Mouse (Mus musculus): ENCODE measurements around the gene Eid2b. TPM values are rescaled to one million over a fixed set of nuclear protein-coding genes. Genes with fewer than 3 reads are reported as not detected.

Eid2b gene
- polyA plus RNA-seq, 1 experiment from 2014 or later = 19.7 TPM

DNA sequence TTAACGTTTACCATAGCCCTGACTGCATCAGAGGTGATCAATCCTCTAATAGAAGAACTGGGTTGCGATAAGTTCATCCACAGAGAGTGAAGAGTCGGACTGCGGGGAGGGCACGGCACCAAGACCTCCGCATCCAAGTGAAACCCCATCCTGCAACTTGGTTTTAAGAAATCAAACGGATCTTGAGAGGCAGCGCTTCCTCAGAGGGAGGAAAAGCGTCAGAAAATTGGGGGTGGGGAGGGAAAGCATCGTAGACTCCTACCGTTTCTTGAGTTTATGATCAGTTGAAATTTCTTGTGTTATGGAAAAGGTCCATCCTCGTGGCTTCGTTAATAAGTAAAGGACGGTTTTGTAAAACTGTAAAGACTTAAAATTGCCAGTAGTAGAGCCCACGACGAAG is 9.0 kb upstream of the Eid2b start:
- no peak for ATAC-seq (ENCODE audit: insufficient number of reproducible peaks, insufficient read depth, low FRiP score, low TSS enrichment, low read depth)
- 29% methylated on average over 16 of the region's 16 CpGs for WGBS

DNA sequence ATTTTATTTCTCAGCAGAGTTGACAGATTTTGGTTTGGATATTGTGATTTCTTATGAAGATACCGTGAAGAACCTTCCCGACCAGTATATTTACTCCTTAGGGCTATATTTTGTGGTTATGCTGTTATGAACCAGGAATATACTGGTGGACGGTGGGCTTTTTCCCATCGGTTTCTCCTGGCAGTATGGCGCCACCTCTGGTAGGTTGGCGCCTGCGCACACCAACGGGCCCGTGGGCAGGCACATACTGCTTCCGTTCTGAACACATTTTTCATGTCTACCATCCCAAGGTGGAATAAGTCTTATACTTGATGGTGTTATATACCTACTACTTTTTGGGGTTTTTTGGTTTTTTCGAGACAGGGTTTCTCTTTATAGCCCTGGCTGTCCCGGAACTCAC is 8.2 kb upstream of the Eid2b start:
- Histone ChIP-seq H3K4me3 (no peak overlapping the region), H3K9ac (no peak overlapping the region), H3K4me2 (peak overlapping the region; percentile 71; the same call in 1 of the 2 replicates), H3K27me3 (no peaks in the 10 kb centered on the region), H3K27ac (no peak overlapping the region), H3K9me3 (no peaks in the 10 kb centered on the region), H3K36me3 (peaks cover 39% of the 10 kb centered on the region), H3K4me1 (peaks cover 5% of the 10 kb centered on the region)
- 94% methylated on average over 12 of the region's 12 CpGs for WGBS
- no peak for ATAC-seq (ENCODE audit: insufficient number of reproducible peaks, insufficient read depth, low FRiP score, low TSS enrichment, low read depth)

More for the DNA sequence above, 9.0 kb upstream of the Eid2b start:
- peak overlapping the region; percentile 99 for H3K9ac ChIP-seq
- H3K4me1 ChIP-seq = peaks cover 5% of the 10 kb centered on the region
- peak overlapping the region; percentile 97 for H3K4me3 ChIP-seq
- peak overlapping the region; percentile 71 for H3K4me2 ChIP-seq
- H3K27me3 ChIP-seq = no peaks in the 10 kb centered on the region
- no peaks in the 10 kb centered on the region for H3K9me3 ChIP-seq
- peak overlapping the region; percentile 91 for H3K27ac ChIP-seq
- peaks cover 36% of the 10 kb centered on the region for H3K36me3 ChIP-seq

- ATAC-seq (ENCODE audit: insufficient number of reproducible peaks, insufficient read depth, low FRiP score, low TSS enrichment, low read depth) = no peak
- no peak overlapping the region for H3K4me2 ChIP-seq
- WGBS = 69% methylated on average over 3 of the region's 3 CpGs
- H3K4me1 ChIP-seq = peaks cover 5% of the 10 kb centered on the region
- no peaks in the 10 kb centered on the region for H3K9me3 ChIP-seq
- no peak overlapping the region for H3K4me3 ChIP-seq
- no peak overlapping the region for H3K9ac ChIP-seq
- H3K27me3 ChIP-seq = no peaks in the 10 kb centered on the region
- peaks cover 39% of the 10 kb centered on the region for H3K36me3 ChIP-seq
- H3K27ac ChIP-seq = no peak overlapping the region
Observed at GRCm38 (mm10) chr7:28271761-28272160, 5.8 kb upstream of the Eid2b start.

- no peak overlapping the region for H3K27ac ChIP-seq
- H3K4me3 ChIP-seq = peak overlapping the region; percentile 72; the same call in 1 of the 2 replicates
- H3K4me2 ChIP-seq = no peak overlapping the region
- peaks cover 9% of the 10 kb centered on the region for H3K4me1 ChIP-seq
- no peaks in the 10 kb centered on the region for H3K9me3 ChIP-seq
- peaks cover 17% of the 10 kb centered on the region for H3K36me3 ChIP-seq
- 58% methylated on average over 8 of the region's 8 CpGs for WGBS
- H3K27me3 ChIP-seq = no peaks in the 10 kb centered on the region
- 0 out of 2 replicates have a peak, but pooled peaks have one; percentile 1 for ATAC-seq (ENCODE audit: insufficient number of reproducible peaks, insufficient read depth, low FRiP score, low TSS enrichment, low read depth)
- H3K9ac ChIP-seq = no peak overlapping the region
Observed at GRCm38 (mm10) chr7:28277237-28277614, 313 bp upstream of the Eid2b start.

- Histone ChIP-seq H3K9me3 (no peaks in the 10 kb centered on the region), H3K4me1 (peaks cover 9% of the 10 kb centered on the region), H3K36me3 (peaks cover 6% of the 10 kb centered on the region), H3K9ac (peak overlapping the region; percentile 92), H3K27ac (no peak overlapping the region), H3K27me3 (no peaks in the 10 kb centered on the region), H3K4me2 (peak overlapping the region; percentile 87), H3K4me3 (peak overlapping the region; percentile 72)
- no peak for ATAC-seq (ENCODE audit: insufficient number of reproducible peaks, insufficient read depth, low FRiP score, low TSS enrichment, low read depth)
- WGBS = 83% methylated on average over 7 of the region's 7 CpGs
Observed at GRCm38 (mm10) chr7:28278279-28278652, 727 bp downstream of the Eid2b start.

GRCm38 (mm10) chr7:28280630-28281029 is 3.1 kb downstream of the Eid2b start:
- ATAC-seq (ENCODE audit: insufficient number of reproducible peaks, insufficient read depth, low FRiP score, low TSS enrichment, low read depth) = no peak
- no peak overlapping the region for H3K4me2 ChIP-seq
- no peaks in the 10 kb centered on the region for H3K9me3 ChIP-seq
- H3K27me3 ChIP-seq = no peaks in the 10 kb centered on the region
- no peak overlapping the region for H3K4me3 ChIP-seq
- peaks cover 9% of the 10 kb centered on the region for H3K4me1 ChIP-seq
- no peak overlapping the region for H3K9ac ChIP-seq
- H3K36me3 ChIP-seq = no peaks in the 10 kb centered on the region
- no peak overlapping the region for H3K27ac ChIP-seq
- WGBS = 77% methylated on average over 7 of the region's 7 CpGs

DNA sequence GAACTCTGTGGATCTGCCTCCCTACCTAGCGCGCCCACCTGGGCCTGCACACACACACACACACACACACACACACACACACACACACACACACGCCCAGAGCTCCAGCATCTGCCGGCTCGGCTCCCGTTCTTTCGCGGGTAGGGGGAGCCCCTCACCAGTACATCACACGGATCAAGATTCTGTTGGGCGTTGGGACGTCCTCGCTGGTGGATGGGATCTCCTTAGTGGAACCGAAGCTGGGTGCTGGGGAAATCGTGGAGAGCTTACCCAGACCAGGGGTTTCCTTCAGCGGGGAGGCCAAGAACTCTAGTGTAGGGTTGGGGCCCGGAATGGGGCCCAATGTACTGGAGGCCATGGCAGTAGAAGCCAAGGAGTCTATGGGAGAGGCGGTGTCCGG is 12.6 kb downstream of the Eid2b start:
- 2% methylated on average over 16 of the region's 18 CpGs for WGBS
- H3K27ac ChIP-seq = no peak overlapping the region
- H3K4me2 ChIP-seq = peak overlapping the region; percentile 57
- H3K27me3 ChIP-seq = peaks cover 86% of the 10 kb centered on the region
- H3K9ac ChIP-seq = no peak overlapping the region
- no peaks in the 10 kb centered on the region for H3K9me3 ChIP-seq
- H3K4me3 ChIP-seq = peak overlapping the region; percentile 33
- no peak for ATAC-seq (ENCODE audit: insufficient number of reproducible peaks, insufficient read depth, low FRiP score, low TSS enrichment, low read depth)
- H3K4me1 ChIP-seq = peaks cover 19% of the 10 kb centered on the region
- H3K36me3 ChIP-seq = no peaks in the 10 kb centered on the region

DNA sequence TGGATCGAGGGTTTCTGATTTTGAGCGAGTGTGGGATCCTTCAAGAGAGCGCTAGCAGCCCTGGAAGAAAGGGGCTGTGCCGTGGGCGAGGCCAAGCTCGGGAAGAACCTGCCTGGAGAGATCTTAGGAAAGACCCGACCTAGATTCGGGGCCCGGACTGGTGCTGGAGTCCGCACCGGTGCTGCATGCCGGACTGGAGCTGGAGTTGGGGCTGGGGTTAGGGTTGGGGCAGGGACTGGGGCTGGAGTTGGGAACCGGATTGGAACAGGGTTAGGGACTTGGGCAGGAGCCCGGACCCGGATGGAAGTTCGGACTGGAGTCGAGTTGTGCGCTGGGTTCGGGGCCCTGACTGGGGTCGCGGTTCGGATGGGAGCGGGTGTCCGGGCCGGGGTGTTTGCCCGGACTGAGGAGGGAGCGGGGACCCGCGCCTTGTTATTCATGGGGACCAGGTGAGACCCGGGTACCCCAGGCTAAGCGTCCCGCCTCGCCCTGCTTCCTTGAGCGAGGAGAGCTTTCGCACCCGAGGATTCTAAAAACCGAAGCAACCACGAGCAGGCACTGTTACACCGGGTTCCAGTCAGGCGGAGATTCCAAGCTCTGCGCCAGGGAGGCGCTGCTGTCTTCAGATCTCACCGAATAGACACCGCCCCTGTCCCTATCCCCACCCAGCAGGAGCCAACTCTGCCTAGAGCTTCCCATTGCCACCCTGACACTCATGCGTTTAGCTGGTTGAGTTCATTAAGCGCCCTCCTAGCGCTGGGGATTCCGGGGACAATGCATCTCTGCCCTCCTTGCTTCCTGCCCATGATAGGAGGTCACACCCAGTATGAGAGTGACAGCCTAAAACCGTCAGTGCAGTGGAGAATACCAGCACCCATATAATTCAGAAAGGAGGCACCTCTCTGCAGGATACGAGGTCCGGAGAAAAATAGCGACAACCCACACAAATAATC is 13.4 kb downstream of the Eid2b start, which contains the start of gene Selenov:
Selenov (minus strand) TSS at position 549 of the 953 bp plus-strand sequence.
- 0 out of 2 replicates have a peak, but pooled peaks have one; percentile 28 for ATAC-seq (ENCODE audit: insufficient number of reproducible peaks, insufficient read depth, low FRiP score, low TSS enrichment, low read depth)
- Histone ChIP-seq H3K9me3 (no peaks in the 10 kb centered on the region), H3K9ac (peak within 1 kb of the TSS; percentile 52; the same call in 1 of the 2 replicates), H3K27me3 (peaks cover 94% of the 10 kb centered on the region), H3K27ac (no peak within 1 kb of the TSS), H3K4me1 (peaks cover 19% of the 10 kb centered on the region), H3K36me3 (no peaks in the 10 kb centered on the region), H3K4me2 (peak within 1 kb of the TSS; percentile 57), H3K4me3 (peak within 1 kb of the TSS; percentile 33)
- WGBS = 1% methylated on average over 52 of the region's 52 CpGs

GRCm38 (mm10) chr7:28294481-28294880 is 16.9 kb downstream of the Eid2b start:
- WGBS = under 1% methylated on average over 63 of the region's 63 CpGs
- Histone ChIP-seq H3K9ac (peak overlapping the region; percentile 74), H3K9me3 (no peaks in the 10 kb centered on the region), H3K27me3 (peaks cover 100% of the 10 kb centered on the region), H3K27ac (no peak overlapping the region), H3K4me2 (peak overlapping the region; percentile 87), H3K4me1 (peaks cover 25% of the 10 kb centered on the region), H3K4me3 (peak overlapping the region; percentile 55), H3K36me3 (no peaks in the 10 kb centered on the region)
- ATAC-seq (ENCODE audit: insufficient number of reproducible peaks, insufficient read depth, low FRiP score, low TSS enrichment, low read depth) = no peak

GRCm38 (mm10) chr7:28298837-28299625 is 21.5 kb downstream of the Eid2b start:
- 0 out of 2 replicates have a peak overlapping the region, but pooled peaks have one; percentile 27 for H3K9ac ChIP-seq
- H3K4me3 ChIP-seq = peak overlapping the region; percentile 23
- H3K36me3 ChIP-seq = no peaks in the 10 kb centered on the region
- no peak overlapping the region for H3K27ac ChIP-seq
- peaks cover 26% of the 10 kb centered on the region for H3K4me1 ChIP-seq
- no peak for ATAC-seq (ENCODE audit: insufficient number of reproducible peaks, insufficient read depth, low FRiP score, low TSS enrichment, low read depth)
- no peaks in the 10 kb centered on the region for H3K9me3 ChIP-seq
- 8% methylated on average over 43 of the region's 43 CpGs for WGBS
- H3K4me2 ChIP-seq = peak overlapping the region; percentile 49
- H3K27me3 ChIP-seq = peaks cover 96% of the 10 kb centered on the region

- no peak for ATAC-seq (ENCODE audit: insufficient number of reproducible peaks, insufficient read depth, low FRiP score, low TSS enrichment, low read depth)
- H3K27me3 ChIP-seq = peaks cover 68% of the 10 kb centered on the region
- peak within 1 kb of the TSS; percentile 32 for H3K4me3 ChIP-seq
- H3K4me1 ChIP-seq = peaks cover 20% of the 10 kb centered on the region
- H3K9me3 ChIP-seq = no peaks in the 10 kb centered on the region
- H3K27ac ChIP-seq = no peak within 1 kb of the TSS
- peak within 1 kb of the TSS; percentile 57 for H3K4me2 ChIP-seq
- H3K9ac ChIP-seq = peak within 1 kb of the TSS; percentile 46
- WGBS = 3% methylated on average over 30 of the region's 30 CpGs
- peaks cover 22% of the 10 kb centered on the region for H3K36me3 ChIP-seq
Observed at GRCm38 (mm10) chr7:28301616-28302433, 24.3 kb downstream of the Eid2b start, which contains the start of gene Dll3. Gene Dll3, minus strand, starts transcription at chr7:28302238.

All from embryonic facial prominence, embryonic 13.5 days (tissue).